Mouse (Mus musculus) liver, adult 2 months (tissue): ENCODE measurements at regions not wholly inside any gene's neighbourhood (a gene's known extent, or its start where the extent isn't known, plus 50 kb on each side); places are given as distances from the start of the nearest gene placed in this dataset.

Experiments used
- CTCF ChIP-seq: fragments of 200-500 bp; IDR thresholded peaks from 2 replicates; pipeline ENCODE4 v1.5.1; 2011; ENCODE audit warnings: low read depth, low read length, control low read depth
- POLR2A ChIP-seq: fragments of 200-500 bp; IDR thresholded peaks from 2 replicates; pipeline ENCODE4 v1.6.1; 2011; ENCODE audit warnings: low read length, control low read depth; ENCODE audit not compliant: insufficient read depth; ENCODE audit errors: extremely low read depth

GRCm38 (mm10) chr1:51551624-51552023 is 73.4 kb upstream of the Nabp1 start:
- TF ChIP-seq CTCF (no peak), POLR2A (no peak)
